Mouse (Mus musculus) thymus, adult 2 months (tissue): ENCODE measurements around the gene Traf7. TPM values are rescaled to one million over a fixed set of nuclear protein-coding genes. Genes with fewer than 3 reads are reported as not detected.
A peak's percentile ranks its signal among the peaks of the same experiment; 100 is the strongest.

ENCODE experiments used
- DNase-seq: peaks from one replicate; pipeline ENCODE4 v3.0.0; 2021
- H3K27ac ChIP-seq: fragments of 200-500 bp; 2 replicates; pipeline ENCODE4 v1.5.1; 2012; ENCODE audit warnings: low read length, control low read depth; ENCODE audit not compliant: control insufficient read depth, insufficient read depth
- H3K27me3 ChIP-seq: fragments of 200-500 bp; 2 replicates; pipeline ENCODE4 v1.6.1; 2012; ENCODE audit warnings: mild to moderate bottlenecking, low read length, moderate library complexity, mixed read lengths; ENCODE audit not compliant: control insufficient read depth, insufficient read depth
- H3K36me3 ChIP-seq: fragments of 200-500 bp; 2 replicates; pipeline ENCODE4 v1.6.1; 2012; ENCODE audit warnings: mild to moderate bottlenecking, low read length, moderate library complexity; ENCODE audit not compliant: control insufficient read depth, insufficient read depth
- H3K4me1 ChIP-seq: fragments of 200-500 bp; replicated peaks from 2 replicates; pipeline ENCODE4 v1.6.1; 2012; ENCODE audit warnings: low read length; ENCODE audit not compliant: control insufficient read depth, insufficient read depth
- H3K4me3 ChIP-seq: fragments of 200-500 bp; 2 replicates; pipeline ENCODE4 v1.5.1; 2012; ENCODE audit warnings: mild to moderate bottlenecking, low read length, control low read depth, moderate library complexity; ENCODE audit not compliant: control insufficient read depth, insufficient read depth
- CTCF ChIP-seq: fragments of 200-500 bp; IDR thresholded peaks from 2 replicates; pipeline ENCODE4 v1.5.1; 2012; ENCODE audit warnings: mild to moderate bottlenecking, control low read depth, low read length, moderate library complexity, borderline replicate concordance; ENCODE audit not compliant: control insufficient read depth, poor library complexity, insufficient read depth; ENCODE audit errors: extremely low read depth
- POLR2A ChIP-seq: fragments of 200-500 bp; IDR thresholded peaks from 2 replicates; pipeline ENCODE4 v1.6.1; 2012; ENCODE audit warnings: mild to moderate bottlenecking, low read length, control low read depth, moderate library complexity; ENCODE audit not compliant: control insufficient read depth, poor library complexity, insufficient read depth; ENCODE audit errors: extremely low read depth
- WGBS: fragments of 180-500 bp; shearing (Covaris S2); methylation state at CpG from one replicate; pipeline ENCODE4 v1.1.7; 2018; 5-methylcytosine and 5-hydroxymethylcytosine counted together
- polyA plus RNA-seq: library from polyadenylated mRNA; depleted of rRNA; stranded (reverse); fragments of >200 nt; gene quantifications from 2 replicates; pipeline ENCODE4 v1.2.3, GENCODE M21; 2012

Gene Traf7
- polyA plus RNA-seq, 1 experiment: 362 TPM

DNA sequence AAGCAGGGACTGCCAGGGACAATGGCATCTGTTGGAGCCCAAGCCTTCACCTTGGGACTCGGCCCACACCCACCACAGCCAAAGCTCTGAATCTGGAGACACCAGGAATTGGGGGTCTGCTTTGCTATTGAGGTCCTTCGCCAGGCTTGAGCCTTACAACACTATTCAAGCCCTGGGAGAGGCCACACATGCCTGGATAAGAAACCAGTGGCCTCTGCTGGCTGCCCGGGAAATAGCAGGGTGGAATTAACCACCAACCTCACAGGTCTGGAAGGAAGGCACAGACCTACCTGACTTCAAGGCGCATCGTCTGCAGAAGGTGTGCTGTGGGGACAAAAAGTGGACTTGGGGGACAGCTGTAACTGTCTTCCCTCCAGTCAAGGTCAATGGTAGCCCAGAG, 14.1 kb downstream of the Traf7 start:
- H3K27ac ChIP-seq: no peak overlapping the region
- H3K4me3 ChIP-seq: no peak overlapping the region
- H3K36me3 ChIP-seq: peaks cover 54% of the 10 kb centered on the region
- WGBS: 77% methylated on average over 5 of the region's 5 CpGs
- no peaks in the 10 kb centered on the region for H3K4me1 ChIP-seq
- 0 out of 2 replicates have a peak, but pooled peaks have one; percentile 9 for TF ChIP-seq CTCF
- no peak for TF ChIP-seq POLR2A
- H3K27me3 ChIP-seq: no peaks in the 10 kb centered on the region
- peak; percentile 22 for DNase-seq

- Histone ChIP-seq H3K27ac (no peak overlapping the region), H3K27me3 (no peaks in the 10 kb centered on the region), H3K4me3 (no peak overlapping the region), H3K4me1 (no peaks in the 10 kb centered on the region), H3K36me3 (peaks cover 22% of the 10 kb centered on the region)
- TF ChIP-seq POLR2A (no peak), CTCF (no peak)
- DNase-seq: no peak
- WGBS: 94% methylated on average over 12 of the region's 12 CpGs
Observed at GRCm38 (mm10) chr17:24507806-24508460, 19.8 kb downstream of the Traf7 start.

GRCm38 (mm10) chr17:24507129-24507664, 20.5 kb downstream of the Traf7 start:
- H3K4me1 ChIP-seq: no peaks in the 10 kb centered on the region
- no peak for DNase-seq
- H3K27ac ChIP-seq: no peak overlapping the region
- H3K4me3 ChIP-seq: no peak overlapping the region
- H3K36me3 ChIP-seq: peaks cover 22% of the 10 kb centered on the region
- 85% methylated on average over 19 of the region's 19 CpGs for WGBS
- H3K27me3 ChIP-seq: no peaks in the 10 kb centered on the region
- TF ChIP-seq POLR2A (no peak), CTCF (no peak)

GRCm38 (mm10) chr17:24506332-24507070, 21.2 kb downstream of the Traf7 start:
- TF ChIP-seq CTCF (no peak), POLR2A (no peak)
- H3K36me3 ChIP-seq: peaks cover 21% of the 10 kb centered on the region
- no peak overlapping the region for H3K27ac ChIP-seq
- no peaks in the 10 kb centered on the region for H3K27me3 ChIP-seq
- H3K4me3 ChIP-seq: no peak overlapping the region
- no peak for DNase-seq
- H3K4me1 ChIP-seq: no peaks in the 10 kb centered on the region
- WGBS: 67% methylated on average over 36 of the region's 36 CpGs

GRCm38 (mm10) chr17:24505286-24505955, 22.3 kb downstream of the Traf7 start:
- H3K27ac ChIP-seq: no peak overlapping the region
- H3K4me1 ChIP-seq: no peaks in the 10 kb centered on the region
- DNase-seq: no peak
- WGBS: 94% methylated on average over 30 of the region's 30 CpGs
- H3K4me3 ChIP-seq: no peak overlapping the region
- H3K27me3 ChIP-seq: no peaks in the 10 kb centered on the region
- TF ChIP-seq POLR2A: no peak
- TF ChIP-seq CTCF: no peak
- H3K36me3 ChIP-seq: peaks cover 13% of the 10 kb centered on the region

GRCm38 (mm10) chr17:24504085-24504484, 23.7 kb downstream of the Traf7 start:
- Histone ChIP-seq H3K36me3 (no peaks in the 10 kb centered on the region), H3K27me3 (no peaks in the 10 kb centered on the region), H3K27ac (no peak overlapping the region), H3K4me1 (no peaks in the 10 kb centered on the region), H3K4me3 (no peak overlapping the region)
- 96% methylated on average over 10 of the region's 10 CpGs for WGBS
- TF ChIP-seq POLR2A (no peak), CTCF (no peak)
- DNase-seq: no peak
